Mouse (Mus musculus): ENCODE results near the gene Tamm41. TPM values are rescaled to one million over a fixed set of nuclear protein-coding genes. Genes with fewer than 3 reads are reported as not detected.

The Tamm41 gene
- 104 and 106 TPM in 2 replicates for polyA plus RNA-seq (2016; fragmentation: Nextera tagmentation; extraction: Ambion mirVana)

GRCm38 (mm10) chr6:115037103-115038094, at the start of gene Tamm41:
Gene Tamm41, minus strand, starts transcription at chr6:115037876.
- Histone ChIP-seq H3K4me1 (peaks cover 15% of the 10 kb centered on the region), H3K4me3 (peak within 1 kb of the TSS; percentile 89), H3K27ac (peak within 1 kb of the TSS; percentile 83), H3K27me3 (ENCODE audit: low read depth, poor library complexity, severe bottlenecking) (no peaks in the 10 kb centered on the region), H3K9me3 (replicated peaks) (no peaks in the 10 kb centered on the region), H3K36me3 (peaks cover 25% of the 10 kb centered on the region)
- 2% methylated on average over 57 of the region's 57 CpGs for WGBS
- peak; percentile 93 for DNase-seq (ENCODE audit: low spot score)

GRCm38 (mm10) chr6:115085274-115085841, 47.7 kb upstream of the Tamm41 start:
- no peak for DNase-seq (ENCODE audit: low spot score)
- H3K27me3 ChIP-seq (ENCODE audit: low read depth, poor library complexity, severe bottlenecking), result 0 out of 2 replicates have a peak, but pooled peaks cover 3% of the 10 kb centered on the region
- no peak overlapping the region for H3K27ac ChIP-seq
- WGBS, result 66% methylated on average over 9 of the region's 9 CpGs
- no peaks in the 10 kb centered on the region for H3K4me1 ChIP-seq
- H3K4me3 ChIP-seq, result no peak overlapping the region
- no peaks in the 10 kb centered on the region for H3K9me3 ChIP-seq (replicated peaks)
- H3K36me3 ChIP-seq, result no peaks in the 10 kb centered on the region

GRCm38 (mm10) chr6:115076781-115077575, 39.3 kb upstream of the Tamm41 start:
- H3K9me3 ChIP-seq (replicated peaks), result no peaks in the 10 kb centered on the region
- H3K4me3 ChIP-seq, result no peak overlapping the region
- no peak for DNase-seq (ENCODE audit: low spot score)
- H3K27me3 ChIP-seq (ENCODE audit: low read depth, poor library complexity, severe bottlenecking), result no peaks in the 10 kb centered on the region
- H3K4me1 ChIP-seq, result no peaks in the 10 kb centered on the region
- no peak overlapping the region for H3K27ac ChIP-seq
- WGBS, result 43% methylated on average over 9 of the region's 9 CpGs
- H3K36me3 ChIP-seq, result no peaks in the 10 kb centered on the region

GRCm38 (mm10) chr6:115072024-115072423, 34.3 kb upstream of the Tamm41 start:
- H3K27ac ChIP-seq, result no peak overlapping the region
- no peaks in the 10 kb centered on the region for H3K36me3 ChIP-seq
- DNase-seq (ENCODE audit: low spot score), result no peak
- no peak overlapping the region for H3K4me3 ChIP-seq
- no peaks in the 10 kb centered on the region for H3K9me3 ChIP-seq (replicated peaks)
- 85% methylated on average over 2 of the region's 2 CpGs for WGBS
- H3K4me1 ChIP-seq, result no peaks in the 10 kb centered on the region
- H3K27me3 ChIP-seq (ENCODE audit: low read depth, poor library complexity, severe bottlenecking), result no peaks in the 10 kb centered on the region

- peaks cover 6% of the 10 kb centered on the region; the same call in 1 of the 2 replicates for H3K4me1 ChIP-seq
- H3K9me3 ChIP-seq (replicated peaks), result no peaks in the 10 kb centered on the region
- WGBS, result 49% methylated on average over 13 of the region's 13 CpGs
- no peak overlapping the region for H3K4me3 ChIP-seq
- H3K27me3 ChIP-seq (ENCODE audit: low read depth, poor library complexity, severe bottlenecking), result no peaks in the 10 kb centered on the region
- no peak overlapping the region for H3K27ac ChIP-seq
- DNase-seq (ENCODE audit: low spot score), result peak; percentile 72
- H3K36me3 ChIP-seq, result no peaks in the 10 kb centered on the region
Observed at GRCm38 (mm10) chr6:115065411-115066241, 27.9 kb upstream of the Tamm41 start.

- Histone ChIP-seq H3K27ac (no peak overlapping the region), H3K4me1 (peaks cover 6% of the 10 kb centered on the region; the same call in 1 of the 2 replicates), H3K36me3 (no peaks in the 10 kb centered on the region), H3K27me3 (ENCODE audit: low read depth, poor library complexity, severe bottlenecking) (no peaks in the 10 kb centered on the region), H3K4me3 (no peak overlapping the region), H3K9me3 (replicated peaks) (no peaks in the 10 kb centered on the region)
- 71% methylated on average over 5 of the region's 5 CpGs for WGBS
- no peak for DNase-seq (ENCODE audit: low spot score)
Observed at GRCm38 (mm10) chr6:115062605-115063350, 25.1 kb upstream of the Tamm41 start.

GRCm38 (mm10) chr6:115059227-115059626, 21.6 kb upstream of the Tamm41 start:
- no peaks in the 10 kb centered on the region for H3K36me3 ChIP-seq
- no peaks in the 10 kb centered on the region for H3K27me3 ChIP-seq (ENCODE audit: low read depth, poor library complexity, severe bottlenecking)
- H3K4me3 ChIP-seq, result no peak overlapping the region
- 71% methylated on average over 5 of the region's 5 CpGs for whole genome bisulfite sequencing
- no peak overlapping the region for H3K27ac ChIP-seq
- no peaks in the 10 kb centered on the region for H3K9me3 ChIP-seq (replicated peaks)
- DNase-seq (ENCODE audit: low spot score), result no peak
- peaks cover 17% of the 10 kb centered on the region for H3K4me1 ChIP-seq

GRCm38 (mm10) chr6:115056699-115057098, 19.0 kb upstream of the Tamm41 start:
- Histone ChIP-seq H3K4me1 (peaks cover 12% of the 10 kb centered on the region), H3K4me3 (no peak overlapping the region), H3K9me3 (replicated peaks) (no peaks in the 10 kb centered on the region), H3K36me3 (no peaks in the 10 kb centered on the region), H3K27ac (no peak overlapping the region), H3K27me3 (ENCODE audit: low read depth, poor library complexity, severe bottlenecking) (no peaks in the 10 kb centered on the region)
- 32% methylated on average over 2 of the region's 2 CpGs for WGBS
- peak; percentile 36 for DNase-seq (ENCODE audit: low spot score)

- Histone ChIP-seq H3K9me3 (replicated peaks) (no peaks in the 10 kb centered on the region), H3K27ac (no peak overlapping the region), H3K36me3 (no peaks in the 10 kb centered on the region), H3K27me3 (ENCODE audit: low read depth, poor library complexity, severe bottlenecking) (no peaks in the 10 kb centered on the region), H3K4me3 (no peak overlapping the region), H3K4me1 (peaks cover 17% of the 10 kb centered on the region)
- 93% methylated on average over 4 of the region's 4 CpGs for WGBS
- DNase-seq (ENCODE audit: low spot score), result no peak
Observed at GRCm38 (mm10) chr6:115055440-115055839, 17.8 kb upstream of the Tamm41 start.

- WGBS, result 74% methylated on average over 6 of the region's 6 CpGs
- no peaks in the 10 kb centered on the region for H3K36me3 ChIP-seq
- no peak for DNase-seq (ENCODE audit: low spot score)
- H3K27ac ChIP-seq, result no peak overlapping the region
- H3K9me3 ChIP-seq (replicated peaks), result no peaks in the 10 kb centered on the region
- H3K27me3 ChIP-seq (ENCODE audit: low read depth, poor library complexity, severe bottlenecking), result no peaks in the 10 kb centered on the region
- peaks cover 11% of the 10 kb centered on the region for H3K4me1 ChIP-seq
- no peak overlapping the region for H3K4me3 ChIP-seq
Observed at GRCm38 (mm10) chr6:115051586-115052197, 14.0 kb upstream of the Tamm41 start.

- DNase-seq (ENCODE audit: low spot score), result peak; percentile 46
- Histone ChIP-seq H3K9me3 (replicated peaks) (no peaks in the 10 kb centered on the region), H3K36me3 (no peaks in the 10 kb centered on the region)
Observed at GRCm38 (mm10) chr6:115049015-115049414, 11.3 kb upstream of the Tamm41 start.

More at GRCm38 (mm10) chr6:115049015-115049414, 11.3 kb upstream of the Tamm41 start:
- H3K4me1 ChIP-seq, result peaks cover 5% of the 10 kb centered on the region; the same call in 1 of the 2 replicates
- H3K27ac ChIP-seq, result no peak overlapping the region
- H3K4me3 ChIP-seq, result no peak overlapping the region
- no peaks in the 10 kb centered on the region for H3K27me3 ChIP-seq (ENCODE audit: low read depth, poor library complexity, severe bottlenecking)
- WGBS, result 16% methylated on average over 4 of the region's 4 CpGs
